Comparison of ENCODE assay signal across 7 mouse cellular contexts in the genomic region with DNA sequence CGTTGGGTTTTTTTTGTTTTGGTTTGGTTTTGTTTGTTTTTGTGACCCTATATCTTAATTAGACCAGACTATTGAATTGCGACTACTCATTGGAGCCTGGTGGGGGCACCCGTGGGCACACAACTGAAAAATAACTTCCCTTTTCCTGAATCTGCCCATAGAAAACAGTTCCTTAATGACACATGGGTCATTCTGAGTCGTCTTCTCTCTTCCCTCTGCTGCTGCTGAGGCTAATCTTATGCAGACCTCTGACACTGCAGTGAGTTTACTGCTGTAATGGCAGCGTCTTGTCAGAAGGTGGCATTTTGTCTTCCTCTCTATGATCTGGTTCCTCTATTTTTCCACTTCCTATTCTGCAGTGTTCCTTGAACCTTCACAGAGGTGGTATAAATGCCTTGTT. TPM values are rescaled to one million over a fixed set of nuclear protein-coding genes. Genes with fewer than 3 reads are reported as not detected.
DNase-seq lines count a peak whose midpoint lies in the region; ATAC-seq and TF ChIP-seq lines count a peak whose summit lies in the region.

No protein-coding gene starts in this region.

- peak overlapping the region; percentile 94 for H3K4me2 ChIP-seq in neural tube, embryonic 11.5 days (ENCODE audit: low read depth)
- H3K4me2 ChIP-seq in liver, embryonic 16.5 days (ENCODE audit: low read depth, low read length) = peak overlapping the region; percentile 85

- ATAC-seq in neural tube, embryonic 11.5 days (ENCODE audit: insufficient read depth, low FRiP score, low TSS enrichment) = no peak
- peak; percentile 77 for ATAC-seq in granulocyte monocyte progenitor cell, adult 5-6 weeks (replicated peaks; ENCODE audit: poor library complexity, severe bottlenecking)
- no peak for ATAC-seq in liver, embryonic 16.5 days (ENCODE audit: low read depth)

- peaks cover 8% of the 10 kb centered on the region for H3K4me1 ChIP-seq in neural tube, embryonic 11.5 days (ENCODE audit: control insufficient read depth, insufficient read depth, low read length)
- H3K4me1 ChIP-seq in brown adipose tissue, adult 24 weeks (ENCODE audit: control insufficient read depth, insufficient read depth, insufficient read length, low read length) = peaks cover 6% of the 10 kb centered on the region
- peaks cover 22% of the 10 kb centered on the region for H3K4me1 ChIP-seq in liver, embryonic 16.5 days (ENCODE audit: control insufficient read depth, low read depth, low read length)
- peaks cover 4% of the 10 kb centered on the region for H3K4me1 ChIP-seq in small intestine, adult 2 months (ENCODE audit: control insufficient read depth, insufficient read depth, insufficient read length, low read length)

- peak; percentile 39; the same call in 1 of the 2 replicates for TF ChIP-seq CTCF in small intestine, adult 2 months (IDR thresholded peaks at IDR 0.05; ENCODE audit: extremely low read depth, insufficient read length, insufficient replicate concordance, low read depth, low read length)

- TF ChIP-seq POLR2A in small intestine, adult 2 months (IDR thresholded peaks at IDR 0.05; ENCODE audit: low read depth, low read length) = no peak

- H3K36me3 ChIP-seq in neural tube, embryonic 11.5 days (ENCODE audit: control insufficient read depth, insufficient read depth, low read length) = no peaks in the 10 kb centered on the region
- H3K36me3 ChIP-seq in liver, embryonic 16.5 days (ENCODE audit: control insufficient read depth, insufficient read depth) = peaks cover 15% of the 10 kb centered on the region
- peaks cover 20% of the 10 kb centered on the region for H3K36me3 ChIP-seq in small intestine, adult 2 months (ENCODE audit: control insufficient read depth, insufficient read depth, low read length)

- H3K27ac ChIP-seq in neural tube, embryonic 11.5 days (ENCODE audit: low read depth, low read length) = no peak overlapping the region
- H3K27ac ChIP-seq in brown adipose tissue, adult 24 weeks (replicated peaks; ENCODE audit: low read depth, low read length) = no peak overlapping the region
- H3K27ac ChIP-seq in liver, embryonic 16.5 days (ENCODE audit: low read length) = peak overlapping the region; percentile 72; the same call in 1 of the 2 replicates
- H3K27ac ChIP-seq in small intestine, adult 2 months (ENCODE audit: insufficient read depth, low read depth, low read length) = no peak overlapping the region

- DNase-seq in neural tube, embryonic 11.5 days (ENCODE audit: low spot score) = peak; percentile 35
- DNase-seq in neural tube, embryonic 10.5 days (ENCODE audit: extremely low spot score, low spot score) = no peak
- no peak for DNase-seq in ovary, postnatal 36 days (ENCODE audit: low spot score)

- WGBS in neural tube, embryonic 11.5 days = 3% methylated on average over 5 of the region's 5 CpGs
- WGBS in liver, embryonic 16.5 days (ENCODE audit: insufficient replicate concordance) = under 1% methylated on average over 5 of the region's 5 CpGs
- 2% methylated on average over 5 of the region's 5 CpGs for WGBS in small intestine, adult 2 months

- H3K4me3 ChIP-seq in neural tube, embryonic 11.5 days (ENCODE audit: low read depth, low read length) = peak overlapping the region; percentile 71
- peak overlapping the region; percentile 88 for H3K4me3 ChIP-seq in brown adipose tissue, adult 24 weeks (ENCODE audit: insufficient read depth, low read depth, low read length)
- H3K4me3 ChIP-seq in liver, embryonic 16.5 days (ENCODE audit: low read depth, low read length) = peak overlapping the region; percentile 87
- no peak overlapping the region for H3K4me3 ChIP-seq in small intestine, adult 2 months (ENCODE audit: low read depth, low read length)

- peak overlapping the region; percentile 76 for H3K9ac ChIP-seq in neural tube, embryonic 11.5 days (ENCODE audit: low read length)
- H3K9ac ChIP-seq in liver, embryonic 16.5 days (ENCODE audit: low read depth, low read length) = peak overlapping the region; percentile 69

- H3K9me3 ChIP-seq in neural tube, embryonic 11.5 days (ENCODE audit: control insufficient read depth, low read length) = no peaks in the 10 kb centered on the region
- H3K9me3 ChIP-seq in liver, embryonic 16.5 days (replicated peaks; ENCODE audit: control insufficient read depth, low read length) = no peaks in the 10 kb centered on the region

- no peaks in the 10 kb centered on the region for H3K27me3 ChIP-seq in neural tube, embryonic 11.5 days (ENCODE audit: control insufficient read depth, insufficient read depth, low read length)
- no peaks in the 10 kb centered on the region for H3K27me3 ChIP-seq in liver, embryonic 16.5 days (ENCODE audit: control insufficient read depth, insufficient read depth, low read depth, low read length)
- no peaks in the 10 kb centered on the region for H3K27me3 ChIP-seq in small intestine, adult 2 months (ENCODE audit: control insufficient read depth, insufficient read depth, low read length)

RNA-seq across cellular contexts. Expression of a gene that starts 0.7 kb away (rescaled TPM):
- 21.2 and 24.2 TPM in 2 replicates for polyA plus RNA-seq in neural tube, embryonic 11.5 days (2014; fragmentation: Nextera tagmentation; extraction: Ambion mirVana)
- polyA plus RNA-seq in brown adipose tissue, adult 24 weeks (2012; ENCODE audit: insufficient read depth, insufficient read length, missing spikeins) = 15.9 and 23.6 TPM in 2 replicates
- total RNA-seq in granulocyte monocyte progenitor cell, adult 5-6 weeks (2014; fragmentation: Nextera tagmentation) = 33.5 and 37.2 TPM in 2 replicates
- total RNA-seq in granulocyte monocyte progenitor cell, adult 5-6 weeks (2017) = 40.2 and 51.9 TPM in 2 replicates
- 12.3 and 14.6 TPM in 2 replicates for polyA plus RNA-seq in liver, embryonic 16.5 days (2015; fragmentation: Nextera tagmentation; extraction: Ambion mirVana)
- 0.57 and 1.1 TPM in 2 replicates for polyA plus RNA-seq in small intestine, adult 2 months (2012; rRNA removed)

RNA-seq across cellular contexts. Expression of a gene that starts 1.1 kb away (rescaled TPM):
- 73.2 and 75.4 TPM in 2 replicates for polyA plus RNA-seq in neural tube, embryonic 11.5 days (2014; fragmentation: Nextera tagmentation; extraction: Ambion mirVana)
- polyA plus RNA-seq in brown adipose tissue, adult 24 weeks (2012; ENCODE audit: insufficient read depth, insufficient read length, missing spikeins) = 1.3 TPM in 1 of 2 replicates, not detected in the other
- total RNA-seq in granulocyte monocyte progenitor cell, adult 5-6 weeks (2014; fragmentation: Nextera tagmentation) = 45.2 and 51.5 TPM in 2 replicates
- 140 and 161 TPM in 2 replicates for total RNA-seq in granulocyte monocyte progenitor cell, adult 5-6 weeks (2017)
- polyA plus RNA-seq in liver, embryonic 16.5 days (2015; fragmentation: Nextera tagmentation; extraction: Ambion mirVana) = 40.3 and 46.5 TPM in 2 replicates
- polyA plus RNA-seq in small intestine, adult 2 months (2012; rRNA removed) = 1.1 and 2.3 TPM in 2 replicates

RNA-seq across cellular contexts. Expression of a gene that starts 18.8 kb away (rescaled TPM):
- 0.11 and 0.12 TPM in 2 replicates for polyA plus RNA-seq in neural tube, embryonic 11.5 days (2014; fragmentation: Nextera tagmentation; extraction: Ambion mirVana)
- polyA plus RNA-seq in brown adipose tissue, adult 24 weeks (2012; ENCODE audit: insufficient read depth, insufficient read length, missing spikeins) = not detected in 2 replicates
- not detected in 2 replicates for total RNA-seq in granulocyte monocyte progenitor cell, adult 5-6 weeks (2014; fragmentation: Nextera tagmentation)
- not detected in 2 replicates for total RNA-seq in granulocyte monocyte progenitor cell, adult 5-6 weeks (2017)
- 0.05 TPM in 1 of 2 replicates, not detected in the other for polyA plus RNA-seq in liver, embryonic 16.5 days (2015; fragmentation: Nextera tagmentation; extraction: Ambion mirVana)
- 0.18 TPM in 2 replicates for polyA plus RNA-seq in small intestine, adult 2 months (2012; rRNA removed)

Comparison
In these comparisons a context has a peak if more than half of its experiments do, and no peak if none do; other contexts are left out.
1. RNA of a gene that starts 1.1 kb away (polyA plus RNA-seq): 73.2 to 75.4 TPM in neural tube, embryonic 11.5 days and 40.3 to 46.5 TPM in liver, embryonic 16.5 days; 1.1 to 2.3 TPM in small intestine, adult 2 months and 1.3 TPM in brown adipose tissue, adult 24 weeks; every median in the first group is over 10 times any median in the second.